Mouse (Mus musculus): ENCODE measurements around the gene Tex264. TPM values are rescaled to one million over a fixed set of nuclear protein-coding genes. Genes with fewer than 3 reads are reported as not detected.

Gene Tex264
- total RNA-seq (2017): 15.2 and 24.6 TPM in 2 replicates

- peak; percentile 54 for ATAC-seq (ENCODE audit: extremely low read depth, insufficient number of reproducible peaks, low FRiP score, poor library complexity, severe bottlenecking)
These were observed at the start of gene Tex264 for GRCm38 (mm10) chr9:106685249-106686101. Gene Tex264 (minus strand): TSS chr9:106685927.

- no peak for ATAC-seq (ENCODE audit: extremely low read depth, insufficient number of reproducible peaks, low FRiP score, poor library complexity, severe bottlenecking)
These were observed 48.0 kb upstream of the Tex264 start for GRCm38 (mm10) chr9:106733690-106734089.

GRCm38 (mm10) chr9:106729416-106729815 lies 43.7 kb upstream of the Tex264 start:
- ATAC-seq (ENCODE audit: extremely low read depth, insufficient number of reproducible peaks, low FRiP score, poor library complexity, severe bottlenecking): no peak

GRCm38 (mm10) chr9:106726891-106727290 lies 41.2 kb upstream of the Tex264 start:
- ATAC-seq (ENCODE audit: extremely low read depth, insufficient number of reproducible peaks, low FRiP score, poor library complexity, severe bottlenecking): no peak

GRCm38 (mm10) chr9:106725435-106725834 lies 39.7 kb upstream of the Tex264 start:
- ATAC-seq (ENCODE audit: extremely low read depth, insufficient number of reproducible peaks, low FRiP score, poor library complexity, severe bottlenecking): no peak

DNA sequence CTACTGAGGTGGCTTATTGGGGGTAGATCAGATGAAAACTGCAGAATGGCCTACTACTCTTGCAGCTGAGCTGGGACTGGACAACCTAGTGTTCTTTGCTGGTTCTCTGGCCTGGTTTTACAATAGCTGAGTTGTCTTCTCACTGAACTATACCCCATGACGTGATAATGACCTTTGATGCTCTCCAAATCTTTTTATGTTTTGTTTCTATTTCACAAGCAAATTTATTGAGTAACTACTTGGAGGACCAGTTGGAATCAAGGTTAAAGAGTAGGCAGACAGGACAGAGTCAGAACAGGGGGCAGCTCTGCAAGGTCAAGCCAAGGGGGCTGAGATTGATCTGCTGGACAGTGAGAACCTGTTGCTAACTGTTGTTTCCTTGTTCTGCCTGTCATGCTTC lies 39.1 kb upstream of the Tex264 start:
- ATAC-seq (ENCODE audit: extremely low read depth, insufficient number of reproducible peaks, low FRiP score, poor library complexity, severe bottlenecking): no peak

GRCm38 (mm10) chr9:106716729-106717128 lies 31.0 kb upstream of the Tex264 start:
- ATAC-seq (ENCODE audit: extremely low read depth, insufficient number of reproducible peaks, low FRiP score, poor library complexity, severe bottlenecking): no peak

- no peak for ATAC-seq (ENCODE audit: extremely low read depth, insufficient number of reproducible peaks, low FRiP score, poor library complexity, severe bottlenecking)
These were observed 30.5 kb upstream of the Tex264 start for GRCm38 (mm10) chr9:106716232-106716631.

- no peak for ATAC-seq (ENCODE audit: extremely low read depth, insufficient number of reproducible peaks, low FRiP score, poor library complexity, severe bottlenecking)
These were observed 26.7 kb upstream of the Tex264 start for GRCm38 (mm10) chr9:106712470-106712869.

DNA sequence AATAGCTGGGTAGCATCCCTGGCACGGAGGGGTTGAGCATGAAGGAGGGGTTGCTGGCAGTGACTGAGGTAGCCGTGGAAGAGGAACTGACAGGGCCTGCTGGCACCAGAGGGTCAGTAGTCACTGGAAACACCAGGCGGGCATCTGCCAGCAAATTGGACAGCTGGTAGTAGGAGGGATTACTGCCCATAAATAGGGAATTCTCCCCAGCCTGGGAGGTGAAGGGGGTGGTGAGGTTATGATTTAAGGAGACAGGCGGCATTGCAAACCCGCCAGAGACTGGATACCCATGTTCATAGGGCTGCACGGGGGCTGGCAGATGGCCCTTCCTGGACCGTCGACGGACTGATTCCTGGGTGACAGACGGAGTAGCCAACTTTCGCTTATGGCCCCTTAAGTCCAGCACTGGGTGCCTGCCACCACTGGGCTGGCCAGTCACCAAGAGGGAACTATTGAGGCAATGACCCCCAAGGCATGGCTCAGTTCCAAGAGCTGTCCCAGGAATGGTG lies 7.3 kb upstream of the Tex264 start:
- ATAC-seq (ENCODE audit: extremely low read depth, insufficient number of reproducible peaks, low FRiP score, poor library complexity, severe bottlenecking): no peak

DNA sequence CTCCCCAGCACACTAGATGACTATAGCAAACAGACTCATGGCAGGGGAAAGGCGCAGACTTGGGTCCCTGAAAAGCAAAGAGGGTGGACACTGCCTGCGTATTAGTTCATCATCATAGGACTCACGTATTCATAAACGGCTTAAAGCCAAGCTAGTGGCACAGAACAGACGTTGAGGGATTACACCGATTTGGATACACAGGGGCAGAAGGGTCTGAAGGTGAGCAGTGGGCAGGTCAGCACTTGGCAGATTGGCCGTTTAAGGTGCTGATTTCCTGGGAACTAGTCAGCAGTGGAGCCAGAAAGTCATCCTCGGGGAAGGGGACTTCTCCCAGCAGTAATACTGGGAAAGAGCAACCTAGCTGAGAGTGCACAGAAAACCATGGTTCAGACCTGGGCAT lies 3.1 kb upstream of the Tex264 start:
- no peak for ATAC-seq (ENCODE audit: extremely low read depth, insufficient number of reproducible peaks, low FRiP score, poor library complexity, severe bottlenecking)

GRCm38 (mm10) chr9:106686983-106687650 lies 1.4 kb upstream of the Tex264 start:
- 0 out of 2 replicates have a peak, but pooled peaks have one; percentile 39 for ATAC-seq (ENCODE audit: extremely low read depth, insufficient number of reproducible peaks, low FRiP score, poor library complexity, severe bottlenecking)

DNA sequence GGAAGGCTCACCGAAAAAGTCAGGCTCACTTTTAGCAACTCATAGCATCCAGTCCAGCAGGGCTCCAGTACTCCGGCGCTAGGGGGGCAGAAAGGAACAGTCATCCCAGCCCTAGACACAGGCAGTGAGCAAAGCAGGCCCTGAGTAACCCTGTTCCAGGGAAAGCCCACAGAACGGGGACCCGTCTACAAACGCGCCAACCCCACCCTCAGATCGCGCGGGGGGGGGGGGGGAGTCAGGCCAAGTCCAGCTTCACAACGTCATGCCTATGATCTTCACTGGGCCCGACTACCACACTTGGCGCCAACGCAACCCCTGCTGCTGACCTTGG lies 844 bp downstream of the Tex264 start:
- no peak for ATAC-seq (ENCODE audit: extremely low read depth, insufficient number of reproducible peaks, low FRiP score, poor library complexity, severe bottlenecking)

- ATAC-seq (ENCODE audit: extremely low read depth, insufficient number of reproducible peaks, low FRiP score, poor library complexity, severe bottlenecking): no peak
These were observed 1.4 kb downstream of the Tex264 start for GRCm38 (mm10) chr9:106684093-106684872.

DNA sequence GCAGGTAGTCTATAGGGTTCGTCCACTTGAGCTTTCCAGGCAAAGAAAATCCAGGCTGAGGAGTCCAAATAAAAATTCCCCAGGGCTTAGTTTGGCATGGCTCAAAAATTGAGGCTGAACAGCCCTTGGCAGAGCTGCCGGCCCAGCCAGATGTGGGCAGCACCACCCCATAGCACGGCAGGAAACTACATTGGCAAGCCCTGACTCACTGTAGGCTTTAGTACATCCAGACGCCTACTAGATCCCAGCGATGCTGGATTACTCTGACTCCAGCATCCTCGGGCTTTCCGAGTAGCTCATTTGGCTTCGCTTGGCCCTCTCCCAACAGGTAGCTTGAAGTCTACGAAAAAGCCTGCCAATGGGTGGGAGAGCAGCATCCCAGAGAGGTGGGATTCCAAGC lies 4.7 kb downstream of the Tex264 start:
- ATAC-seq (ENCODE audit: extremely low read depth, insufficient number of reproducible peaks, low FRiP score, poor library complexity, severe bottlenecking): no peak

DNA sequence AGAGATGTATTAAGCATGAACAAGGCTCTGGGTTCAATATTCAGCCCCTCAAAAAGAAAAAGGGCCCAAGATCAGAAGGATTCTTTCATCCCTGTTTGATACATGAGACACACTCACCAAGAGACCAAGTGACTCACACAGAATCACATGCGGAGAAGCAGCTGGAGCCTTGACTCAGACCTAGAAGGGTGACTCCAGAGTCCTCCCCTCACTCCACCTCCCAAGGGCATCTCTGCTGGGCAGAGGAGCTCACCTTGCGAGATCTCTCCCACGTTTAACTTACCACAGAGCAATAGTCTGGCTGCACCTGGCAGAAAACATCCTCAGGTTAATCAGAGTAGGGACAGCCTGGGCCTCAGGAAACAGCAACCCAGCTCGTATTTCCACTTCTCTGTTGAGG lies 7.5 kb downstream of the Tex264 start:
- ATAC-seq (ENCODE audit: extremely low read depth, insufficient number of reproducible peaks, low FRiP score, poor library complexity, severe bottlenecking): no peak

GRCm38 (mm10) chr9:106677702-106678101 lies 8.0 kb downstream of the Tex264 start:
- ATAC-seq (ENCODE audit: extremely low read depth, insufficient number of reproducible peaks, low FRiP score, poor library complexity, severe bottlenecking): no peak

GRCm38 (mm10) chr9:106676571-106676970 lies 9.2 kb downstream of the Tex264 start:
- no peak for ATAC-seq (ENCODE audit: extremely low read depth, insufficient number of reproducible peaks, low FRiP score, poor library complexity, severe bottlenecking)

DNA sequence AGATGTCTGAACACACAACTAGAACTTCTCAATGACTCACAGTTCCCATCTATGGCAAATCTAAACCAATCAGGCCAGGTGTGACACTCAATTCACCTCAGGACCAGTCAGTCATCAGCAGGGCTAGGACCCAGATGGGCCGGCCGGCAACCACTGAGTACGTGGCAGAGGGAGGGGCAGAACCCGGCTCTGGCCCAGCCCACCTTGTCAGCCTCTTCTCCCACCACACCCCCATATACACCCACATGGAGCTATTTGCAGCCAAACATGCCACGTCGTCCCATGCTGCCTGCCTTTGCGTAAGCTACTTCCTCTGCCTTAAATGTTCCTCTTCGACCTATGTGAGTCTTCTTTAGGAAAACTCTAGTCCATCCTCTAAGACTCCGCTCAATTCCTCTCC lies 9.8 kb downstream of the Tex264 start:
- ATAC-seq (ENCODE audit: extremely low read depth, insufficient number of reproducible peaks, low FRiP score, poor library complexity, severe bottlenecking): no peak
